Mouse (Mus musculus): Measurements from ENCODE around the gene Cacna1e.

Gene Cacna1e

DNA sequence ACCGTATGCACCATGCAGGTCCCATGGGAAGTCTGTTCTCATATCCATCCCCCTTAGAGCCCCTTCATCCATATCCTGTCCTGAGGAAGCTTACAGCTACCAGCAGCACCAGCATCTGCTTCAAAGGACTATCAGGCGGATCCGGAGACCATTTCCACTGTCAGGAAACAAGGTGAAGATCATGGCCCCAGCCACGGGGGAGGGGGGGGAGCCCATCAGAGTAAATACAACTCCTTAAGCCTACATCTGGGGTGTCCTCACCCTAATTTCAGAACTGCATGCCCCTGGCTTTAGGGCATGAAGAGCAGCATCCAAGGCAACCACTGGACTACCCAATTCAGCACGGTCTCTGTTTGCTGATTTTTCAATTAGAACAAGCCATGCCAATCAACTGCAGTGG, 47.8 kb downstream of the Cacna1e start:
- no peak for DNase-seq

DNA sequence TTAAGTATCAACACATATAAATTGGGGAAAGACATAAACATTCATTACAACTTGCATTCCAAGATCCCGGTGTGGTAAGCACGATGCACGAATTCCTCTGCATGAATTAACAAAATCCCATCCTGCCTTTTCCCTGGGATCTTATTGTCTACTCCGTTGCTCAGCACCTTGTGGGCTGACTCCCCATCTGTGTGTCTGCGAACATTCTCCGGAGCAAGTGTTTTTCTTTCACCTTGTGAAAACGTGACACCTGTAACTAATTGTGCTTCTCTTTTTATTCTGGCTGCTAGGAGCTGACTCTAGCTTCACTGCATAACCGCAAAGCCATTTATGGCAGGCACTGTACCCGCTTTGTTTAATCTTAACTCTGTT, 52.1 kb downstream of the Cacna1e start:
- no peak for DNase-seq

DNA sequence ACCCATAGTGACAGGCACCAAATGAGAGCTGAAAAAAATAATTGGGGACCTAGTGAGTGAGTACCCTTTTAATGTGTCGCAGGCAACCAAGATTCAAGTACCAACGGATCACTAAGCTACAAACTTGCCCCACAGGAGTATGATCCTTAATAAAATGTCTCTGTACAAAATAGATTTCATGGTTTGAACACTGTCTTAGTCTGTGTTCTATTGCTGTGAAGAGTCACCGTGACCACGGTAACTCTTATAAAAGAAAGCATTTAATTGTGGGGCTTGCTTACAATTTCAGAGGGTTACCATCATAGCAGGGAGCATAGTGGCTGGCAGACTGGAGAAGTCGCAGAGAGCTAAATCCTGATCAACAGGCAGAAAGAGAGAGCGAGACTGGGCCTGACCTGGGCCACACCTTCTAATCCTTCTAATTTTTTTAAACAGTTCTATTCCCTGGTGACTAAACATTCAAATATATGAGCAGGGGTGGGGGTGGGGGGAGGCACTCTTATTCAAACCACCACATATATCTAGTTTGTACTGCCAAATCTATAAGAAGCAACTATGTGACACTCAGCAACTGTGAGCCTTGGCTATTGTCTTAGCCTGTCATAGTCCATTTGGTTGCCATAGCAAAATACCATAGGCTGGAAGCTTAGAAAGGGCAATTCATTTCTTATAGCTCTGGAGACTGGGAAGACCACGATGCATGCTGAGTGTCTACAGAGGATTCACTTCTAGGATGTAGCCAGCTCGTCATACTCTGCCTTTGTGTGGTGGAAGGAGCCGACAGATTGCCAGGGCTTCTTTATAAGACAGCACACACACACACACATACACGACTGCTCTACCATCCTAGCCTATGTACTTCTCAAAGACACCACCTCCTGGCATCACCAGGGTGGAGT, 52.8 kb downstream of the Cacna1e start:
- DNase-seq, result no peak

DNA sequence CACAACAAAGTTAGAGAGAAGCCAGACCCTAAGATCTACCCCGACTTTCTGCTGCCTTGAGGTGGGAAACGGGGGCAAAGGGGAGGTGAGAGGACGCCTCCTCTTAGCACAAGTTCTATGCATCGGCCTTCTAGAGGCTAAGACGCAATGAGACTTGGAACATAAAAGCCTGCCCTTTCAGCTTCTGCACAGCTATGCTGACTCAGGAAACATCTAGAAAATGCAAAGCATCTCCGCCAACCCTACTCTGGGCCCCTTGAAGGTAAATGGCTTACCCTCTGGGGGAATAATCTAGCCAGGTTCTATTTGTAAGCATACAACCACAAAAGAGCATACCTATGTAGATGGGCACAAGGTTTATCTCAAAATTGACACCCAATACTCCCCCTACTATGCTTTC, 54.2 kb downstream of the Cacna1e start:
- DNase-seq, result no peak

DNA sequence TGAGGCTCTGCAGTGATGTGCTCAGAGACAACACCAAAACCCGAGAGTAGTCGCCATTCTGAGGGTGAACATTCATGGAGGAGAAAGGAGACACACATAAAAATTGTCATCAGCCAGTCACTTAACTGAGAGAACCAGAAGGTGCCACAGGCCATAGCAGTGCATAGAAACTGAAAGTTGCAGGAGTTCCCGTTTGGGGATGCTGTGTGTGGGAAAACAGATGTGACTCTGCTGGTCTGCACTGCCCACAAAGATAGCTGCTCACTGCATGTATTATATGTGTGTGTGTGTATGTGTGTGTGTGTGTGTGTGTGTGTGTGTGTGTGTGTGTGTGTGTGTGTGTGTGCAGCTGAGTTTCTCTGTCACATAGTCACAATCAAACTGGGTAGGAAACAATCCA, 61.2 kb downstream of the Cacna1e start:
- DNase-seq, result no peak

DNA sequence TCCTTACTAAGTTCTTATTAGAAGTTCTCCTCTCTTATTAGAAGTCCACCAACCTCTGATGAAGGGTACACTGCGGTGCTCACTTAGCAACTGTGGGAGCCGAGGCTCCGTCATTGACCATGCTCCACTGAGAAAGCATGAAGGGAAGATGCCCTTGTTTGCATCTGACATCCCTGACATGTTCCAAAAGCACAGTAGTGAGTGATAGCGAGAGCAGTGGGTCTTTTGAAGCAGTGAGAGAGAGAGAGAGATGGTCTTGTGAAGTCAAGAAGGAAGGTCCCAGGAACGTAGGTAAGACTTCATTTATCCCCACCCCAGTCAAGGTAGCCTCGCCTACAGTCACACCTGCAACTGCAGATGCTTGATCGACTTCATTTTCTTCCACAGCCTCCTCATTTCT, 63.9 kb downstream of the Cacna1e start:
- DNase-seq, result no peak

DNA sequence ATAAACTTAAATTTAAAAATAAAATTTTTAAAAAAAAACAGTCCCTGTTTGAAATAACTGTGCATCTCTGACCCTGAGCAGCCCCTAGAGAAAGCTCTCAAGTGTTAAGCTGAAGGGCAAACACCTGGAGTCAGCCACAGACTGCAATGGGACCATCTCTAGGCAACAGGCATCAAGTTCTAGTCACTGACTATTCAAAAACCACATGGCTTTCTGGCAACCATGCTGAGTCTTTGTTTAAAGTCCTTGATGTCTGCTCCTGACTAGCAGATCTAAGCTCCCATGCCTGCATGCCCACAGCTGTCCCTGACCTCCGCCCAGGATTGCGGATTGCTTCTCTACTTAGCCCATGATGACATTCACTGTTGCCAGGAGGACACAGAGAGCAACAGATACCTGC, 64.3 kb downstream of the Cacna1e start:
- DNase-seq, result no peak

DNA sequence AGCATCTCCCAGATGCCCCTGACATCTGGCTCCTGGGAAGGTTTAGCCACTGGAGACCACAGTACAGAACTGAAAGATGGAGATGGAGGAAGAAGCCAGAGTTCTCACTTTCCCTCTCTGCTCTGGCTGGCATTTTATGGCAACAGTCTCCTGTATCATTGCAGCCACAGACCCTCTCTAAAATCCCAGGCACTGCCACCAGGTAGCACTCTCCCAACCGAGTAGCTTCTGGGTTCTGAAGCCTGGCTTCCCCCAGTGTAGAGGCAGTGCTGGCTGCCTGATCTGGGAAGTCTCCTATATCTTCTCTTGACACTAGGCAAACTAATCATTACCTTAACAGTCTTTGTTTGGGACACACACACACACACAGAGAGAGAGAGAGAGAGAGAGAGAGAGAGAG, 65.6 kb downstream of the Cacna1e start:
- DNase-seq, result no peak

DNA sequence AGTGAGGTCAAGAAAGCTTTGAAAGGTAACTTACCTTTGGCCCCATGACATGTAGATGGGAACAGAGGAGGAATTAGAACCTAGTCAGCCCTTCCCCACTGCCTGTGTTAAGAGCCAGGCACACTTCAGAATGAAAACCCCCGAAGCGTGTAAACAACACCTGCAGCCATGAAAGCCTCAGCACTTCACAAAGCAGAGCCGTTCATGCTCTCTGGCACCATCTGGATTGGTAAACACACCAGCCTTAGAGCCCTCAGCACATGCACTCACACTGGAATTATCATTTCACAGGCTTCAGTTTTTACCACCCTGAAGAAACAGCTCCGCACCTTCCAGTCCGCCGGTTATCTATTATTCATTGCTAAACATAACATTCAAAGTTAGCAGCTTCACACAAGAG, 67.5 kb downstream of the Cacna1e start:
- DNase-seq, result no peak

DNA sequence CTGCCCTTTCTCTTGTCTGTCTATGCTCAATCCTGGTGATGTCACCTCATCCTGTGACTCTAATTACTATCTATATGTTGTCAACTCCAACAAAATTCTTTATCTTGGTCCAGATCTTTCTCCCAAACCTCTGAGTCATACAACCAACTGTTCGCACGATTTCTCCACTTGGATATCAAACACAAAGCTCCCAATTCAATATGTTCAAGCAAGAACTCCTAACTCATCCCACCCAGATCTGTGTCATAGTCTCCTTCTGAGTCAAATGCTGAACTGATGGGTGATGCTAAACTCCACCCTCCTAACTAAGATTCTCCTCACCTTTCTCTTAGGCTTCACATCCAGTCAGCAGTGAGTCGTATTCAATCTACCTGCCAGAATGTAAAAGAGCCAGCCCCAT, 68.0 kb downstream of the Cacna1e start:
- no peak for DNase-seq

DNA sequence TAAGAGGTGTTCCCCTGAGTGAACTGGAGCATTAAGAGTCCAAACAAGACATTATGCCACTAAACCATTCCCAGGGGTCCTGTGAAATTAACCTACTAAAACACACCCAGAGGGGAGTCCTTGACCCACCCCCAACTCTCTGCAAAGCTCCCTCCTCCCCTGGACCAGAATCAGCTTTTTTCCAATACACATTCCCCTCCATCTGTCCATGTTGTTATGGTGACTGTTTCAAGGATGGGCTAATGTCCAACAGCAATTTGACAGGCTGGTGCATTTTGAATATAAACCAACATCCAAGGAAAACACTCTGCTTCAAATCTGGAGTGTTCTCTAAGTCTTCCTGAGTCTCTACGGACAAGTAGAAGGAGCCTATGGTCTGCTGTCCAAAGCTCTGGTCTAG, 78.6 kb downstream of the Cacna1e start:
- DNase-seq, result no peak

DNA sequence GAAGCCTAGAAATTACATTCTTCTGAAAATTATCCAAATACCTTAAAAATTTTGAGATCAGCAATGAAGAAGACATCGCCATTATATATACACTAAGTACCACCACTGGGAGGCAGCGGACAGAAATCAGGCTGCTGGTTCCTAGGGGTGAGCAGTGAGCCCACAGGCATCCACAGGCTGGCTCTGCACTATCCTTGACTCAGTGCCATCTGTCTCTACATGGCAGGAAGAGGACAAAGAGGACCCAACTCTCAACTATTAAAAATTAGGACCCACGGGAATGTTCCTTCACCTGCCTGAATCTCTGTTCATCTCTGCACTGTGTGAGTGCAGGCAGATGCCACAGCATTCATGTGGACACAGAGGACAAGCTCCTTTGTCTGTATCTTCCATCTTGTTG, 79.3 kb downstream of the Cacna1e start:
- DNase-seq, result no peak

DNA sequence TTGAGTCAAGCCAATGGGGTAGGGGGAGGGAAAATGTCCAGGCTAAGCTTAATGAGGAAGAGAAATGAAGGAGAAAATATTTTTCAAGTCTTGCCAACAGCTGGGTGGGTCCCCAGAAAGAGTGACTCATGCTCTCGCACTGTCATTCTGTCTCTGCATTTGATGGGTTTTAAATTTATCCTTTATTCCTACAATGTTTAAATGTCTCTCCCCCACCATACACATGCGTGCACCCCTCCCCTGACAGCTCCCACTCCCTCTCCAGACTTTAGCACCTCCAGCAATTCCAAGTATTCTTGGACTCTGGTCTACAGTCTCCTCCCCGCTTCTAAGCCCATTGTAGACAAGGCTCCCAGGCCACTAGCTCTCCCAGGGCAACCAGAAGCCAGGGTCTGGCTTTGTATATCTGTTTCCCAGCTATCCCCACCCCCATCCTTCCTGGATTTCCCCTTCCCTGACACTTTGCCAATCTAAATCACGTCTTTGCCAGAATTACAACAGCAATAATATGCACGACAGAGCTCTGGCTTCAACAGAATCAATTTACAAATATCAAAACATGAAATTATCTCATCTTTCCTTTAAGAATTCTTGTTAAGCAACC, 81.9 kb downstream of the Cacna1e start:
- no peak for DNase-seq

DNA sequence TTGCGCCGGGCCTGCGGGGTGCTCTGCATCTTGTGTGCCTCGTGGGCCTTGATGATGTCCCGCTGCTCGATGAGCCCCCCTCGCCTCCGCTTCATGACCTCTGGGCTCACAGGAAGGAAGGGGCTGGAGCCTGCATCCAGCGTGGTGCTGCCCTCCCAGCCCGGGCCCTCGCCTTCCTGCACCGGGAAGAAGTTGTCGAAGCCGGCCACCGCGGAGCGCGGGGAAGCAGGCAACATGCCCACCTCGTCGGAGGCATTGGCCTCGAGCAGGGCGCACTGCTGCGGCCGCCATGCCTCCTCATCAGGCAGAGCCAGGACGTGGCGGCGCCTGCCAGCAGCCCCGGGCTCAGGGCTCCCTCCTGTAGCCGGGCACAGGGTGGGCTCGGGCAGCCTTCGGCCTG, 85.0 kb downstream of the Cacna1e start:
- no peak for DNase-seq

DNA sequence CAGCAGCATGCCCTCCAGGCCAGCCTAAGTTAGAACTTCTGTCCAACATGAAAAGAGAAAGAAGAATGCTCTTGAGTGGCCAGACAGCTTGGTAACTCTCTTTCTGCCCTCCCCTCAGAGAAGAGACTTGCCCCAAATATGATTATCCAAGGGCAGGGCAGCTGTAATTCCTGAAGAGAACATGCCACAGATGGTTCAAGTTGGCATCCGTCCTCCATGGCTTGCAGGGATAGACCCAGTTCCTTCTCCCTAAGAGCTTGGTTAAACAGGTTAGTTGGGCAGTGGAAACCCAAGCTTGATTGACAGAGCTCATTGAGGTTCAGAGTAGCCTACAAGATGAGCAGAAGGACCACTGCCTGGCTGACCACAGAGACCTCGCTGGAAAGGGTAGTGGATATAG, 85.5 kb downstream of the Cacna1e start:
- no peak for DNase-seq

DNA sequence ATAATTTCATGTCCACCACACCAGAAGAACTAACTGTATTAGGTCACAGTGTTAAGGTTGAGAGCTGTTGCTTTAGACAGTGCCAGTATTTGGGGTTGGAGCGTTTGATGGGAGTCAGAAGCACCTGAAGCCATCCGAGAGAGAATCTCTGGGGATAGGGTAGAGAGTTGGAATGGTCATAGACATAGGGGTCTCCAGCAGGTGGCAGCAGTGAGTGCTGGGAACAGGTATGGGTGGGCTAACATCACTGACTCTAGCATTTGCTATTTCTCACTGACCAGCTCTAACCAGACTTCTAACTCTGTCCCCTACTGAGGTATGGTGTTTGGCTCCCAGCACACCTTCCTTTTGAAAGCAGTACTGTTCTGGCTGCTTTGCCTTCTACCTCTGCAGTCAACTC, 87.6 kb downstream of the Cacna1e start:
- DNase-seq, result peak; percentile 77 to 78

DNA sequence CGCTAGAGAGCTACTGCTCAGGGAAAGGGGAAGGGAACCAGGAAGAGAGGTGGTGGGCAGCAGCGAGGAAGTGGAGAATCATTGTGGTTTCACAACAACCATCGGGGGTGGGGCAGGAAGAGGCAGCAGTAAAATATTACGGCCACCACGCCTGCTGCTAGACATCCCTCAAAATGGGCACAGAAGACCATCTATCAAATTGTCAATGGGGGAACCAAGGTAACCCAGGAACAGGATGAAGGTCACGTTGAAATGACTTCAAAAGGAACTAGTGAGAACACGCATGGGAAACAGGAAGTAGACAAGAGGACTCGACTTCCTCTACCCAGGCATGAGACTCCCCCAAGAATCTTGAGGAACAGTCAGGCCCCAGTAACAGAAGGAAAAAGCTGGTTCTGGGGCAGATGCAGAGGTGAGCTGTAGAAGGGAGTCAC, 89.8 kb downstream of the Cacna1e start:
- DNase-seq, result no peak

DNA sequence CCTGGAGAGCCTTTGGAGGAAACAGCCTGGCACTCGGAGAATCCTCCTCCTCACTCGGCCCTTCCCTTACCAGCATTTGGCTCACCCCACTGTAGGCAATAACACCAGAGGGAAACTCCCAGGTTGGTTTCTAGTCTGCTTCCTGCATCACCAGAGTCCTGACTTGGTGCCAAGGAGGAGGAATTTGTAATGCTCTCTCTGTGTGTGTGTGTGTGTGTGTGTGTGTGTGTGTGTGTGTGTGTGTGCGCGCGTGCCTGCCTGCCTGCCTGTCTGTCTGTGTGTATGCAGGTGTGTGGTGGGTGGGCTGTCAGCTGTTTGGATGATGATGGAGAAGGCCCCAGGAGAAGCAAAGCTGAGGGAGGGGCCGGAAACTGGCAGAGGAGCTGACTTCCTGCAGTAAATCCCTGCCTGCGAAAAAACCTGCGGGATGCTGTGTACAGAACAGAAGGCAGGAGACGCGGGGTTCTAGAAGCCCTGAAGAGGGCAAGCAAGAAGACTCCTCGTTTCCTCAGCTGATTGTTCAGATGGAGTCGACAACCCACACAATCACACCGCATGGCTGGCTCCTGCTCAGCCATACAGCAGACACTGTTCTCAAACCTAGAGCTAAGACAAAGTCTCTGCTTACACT, 92.6 kb downstream of the Cacna1e start:
- peak; percentile 16 to 40 for DNase-seq

DNA sequence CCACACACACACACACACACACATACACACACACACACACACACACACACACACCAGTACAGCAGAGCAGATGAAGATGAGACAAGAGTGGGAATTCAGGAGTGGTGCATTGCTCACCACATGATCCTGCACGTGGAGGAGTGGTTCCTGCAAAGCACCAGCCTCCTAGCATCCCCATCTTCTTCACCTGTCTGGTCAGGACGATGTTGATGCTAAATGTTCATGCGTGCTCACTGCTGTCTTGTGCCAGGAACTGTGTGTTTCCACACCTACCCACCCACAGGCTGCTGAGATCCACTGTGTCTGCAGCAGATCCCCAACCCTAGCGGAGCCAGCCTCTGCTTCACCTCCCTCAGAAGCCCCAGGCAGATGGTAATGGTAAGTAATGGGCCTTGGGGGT, 95.8 kb downstream of the Cacna1e start:
- no peak for DNase-seq

DNA sequence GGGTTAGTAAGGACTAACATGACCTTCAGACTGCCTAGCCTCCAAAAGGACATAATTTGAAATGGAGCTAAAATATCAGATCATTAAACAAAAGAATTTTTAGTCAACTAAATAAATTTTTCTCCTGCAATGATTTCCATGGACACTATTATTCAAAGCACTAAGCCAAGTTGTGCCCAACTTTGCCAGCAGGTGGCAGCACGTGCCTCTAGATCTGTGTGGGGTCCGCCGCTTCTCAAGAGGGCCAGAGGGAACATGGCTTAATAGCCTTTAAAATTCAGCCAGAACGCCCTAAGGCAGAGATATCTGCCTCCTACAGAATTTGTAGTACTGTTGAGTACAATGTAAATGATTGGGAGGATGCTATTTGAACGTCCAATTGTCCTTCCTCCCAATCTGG, 96.2 kb downstream of the Cacna1e start:
- DNase-seq, result peak; percentile 91

DNA sequence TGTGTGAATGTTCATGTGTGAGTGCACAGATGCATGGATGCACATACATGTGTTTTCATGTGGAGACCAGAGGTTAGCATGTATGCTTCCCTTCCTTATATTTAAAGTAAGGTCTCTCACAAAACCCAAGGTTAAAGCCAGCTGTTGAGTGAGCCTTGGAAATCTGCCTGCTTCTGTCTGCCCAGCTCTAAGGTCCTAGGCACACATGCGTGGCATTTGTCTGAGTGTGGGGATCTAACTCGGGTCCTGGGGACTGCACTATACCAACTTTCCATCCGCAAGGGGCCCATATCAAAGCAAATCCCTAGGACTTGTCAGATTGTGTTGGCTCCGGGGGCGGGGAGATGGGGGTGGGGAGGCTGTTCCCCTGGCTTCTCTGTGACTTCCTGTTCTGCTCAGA, 96.9 kb downstream of the Cacna1e start:
- no peak for DNase-seq

DNA sequence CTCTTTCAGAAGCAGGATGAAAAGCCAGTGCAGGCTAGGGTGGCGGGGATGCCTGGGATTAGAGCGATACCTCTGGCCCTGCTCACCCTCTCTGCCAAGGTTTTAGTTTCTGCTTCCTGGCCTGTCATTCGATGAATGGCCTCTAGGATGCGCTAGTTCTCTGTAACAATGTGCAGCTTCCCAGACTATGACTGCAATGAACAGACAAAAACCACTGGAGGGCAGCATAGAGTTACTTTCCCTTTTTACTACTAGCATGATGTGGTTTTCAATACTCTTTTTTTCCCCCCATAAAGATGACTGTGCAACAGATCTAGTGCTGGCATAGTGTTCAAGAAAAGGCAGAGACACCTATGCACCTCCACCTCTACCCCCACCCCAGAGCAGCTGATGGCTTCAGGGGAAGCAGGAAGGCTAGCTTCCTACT, 98.0 kb downstream of the Cacna1e start:
- peak; percentile 87 to 89 for DNase-seq

DNA sequence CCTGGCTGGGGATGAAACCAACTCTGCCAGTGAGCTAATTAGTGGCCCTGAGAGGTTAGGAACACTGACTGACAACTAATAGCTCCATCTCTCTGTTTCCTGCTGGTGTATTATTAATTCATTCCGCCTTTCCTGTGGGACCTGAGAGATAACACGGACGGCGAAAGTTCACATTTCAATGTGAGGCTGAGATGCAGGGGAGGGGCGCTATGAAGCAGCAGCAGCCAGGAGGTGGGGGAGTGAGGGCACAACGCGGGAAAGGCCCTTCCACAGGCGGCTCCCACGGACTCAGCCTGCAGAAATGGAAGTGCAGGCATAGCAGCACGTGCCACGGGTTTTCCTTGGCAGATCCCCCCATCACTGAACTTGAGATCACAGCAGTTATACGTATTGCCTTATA, 99.4 kb downstream of the Cacna1e start:
- peak; percentile 30 to 51 for DNase-seq

DNA sequence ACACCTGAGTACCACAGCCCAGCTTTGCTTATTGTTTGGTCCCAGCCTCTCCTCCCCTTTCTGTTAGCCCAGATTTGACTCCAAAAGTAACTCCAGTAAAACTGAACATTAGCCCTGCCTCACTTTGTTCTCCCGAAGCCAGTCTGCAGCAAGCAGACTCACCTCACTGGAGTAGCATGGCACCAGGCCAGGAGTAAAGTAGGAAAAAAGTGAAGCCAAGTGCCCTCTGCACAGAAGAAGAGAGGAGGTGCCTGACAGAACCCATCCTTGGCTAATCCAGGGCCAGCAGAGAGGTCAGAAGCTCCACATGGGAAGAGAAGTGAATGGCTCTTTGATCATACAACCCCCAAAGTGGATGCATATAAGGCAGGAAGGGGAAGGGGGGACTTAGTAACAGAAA, 100.8 kb downstream of the Cacna1e start:
- DNase-seq, result no peak

Data from kidney, postnatal 4 days (tissue).